Mouse (Mus musculus) cerebral cortex, adult 2 months (tissue): ENCODE measurements around the gene Gm11541.

ENCODE experiments used
- WGBS: fragments of 180-500 bp; shearing (Covaris S2); methylation state at CpG from one replicate; pipeline ENCODE4 v1.1.7; 2018; 5-methylcytosine and 5-hydroxymethylcytosine counted together

Gene Gm11541

DNA sequence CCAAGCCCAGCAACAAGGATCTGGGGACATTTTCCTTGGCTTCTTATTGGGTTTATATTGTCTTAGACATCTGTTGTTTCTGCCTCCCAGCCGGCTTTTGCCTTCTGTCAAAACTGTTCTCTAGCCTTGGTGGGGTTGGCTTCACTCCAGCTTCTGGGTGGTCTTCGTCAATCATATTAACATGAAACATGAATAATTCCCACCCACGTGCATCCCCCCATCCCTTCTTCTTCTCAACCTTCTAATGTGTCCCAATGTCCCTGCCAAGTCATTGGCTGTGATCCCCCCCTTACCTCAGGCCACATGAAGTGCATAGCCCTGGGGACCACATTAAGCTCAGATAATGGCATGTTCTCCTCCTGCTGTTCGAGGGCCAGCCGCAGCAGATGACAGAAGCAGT is at the start of gene Gm11541:
TSS of gene Gm11541 (minus strand) at position 28 of the 400 bp plus-strand sequence.
- WGBS = 55% methylated on average over 5 of the region's 5 CpGs

DNA sequence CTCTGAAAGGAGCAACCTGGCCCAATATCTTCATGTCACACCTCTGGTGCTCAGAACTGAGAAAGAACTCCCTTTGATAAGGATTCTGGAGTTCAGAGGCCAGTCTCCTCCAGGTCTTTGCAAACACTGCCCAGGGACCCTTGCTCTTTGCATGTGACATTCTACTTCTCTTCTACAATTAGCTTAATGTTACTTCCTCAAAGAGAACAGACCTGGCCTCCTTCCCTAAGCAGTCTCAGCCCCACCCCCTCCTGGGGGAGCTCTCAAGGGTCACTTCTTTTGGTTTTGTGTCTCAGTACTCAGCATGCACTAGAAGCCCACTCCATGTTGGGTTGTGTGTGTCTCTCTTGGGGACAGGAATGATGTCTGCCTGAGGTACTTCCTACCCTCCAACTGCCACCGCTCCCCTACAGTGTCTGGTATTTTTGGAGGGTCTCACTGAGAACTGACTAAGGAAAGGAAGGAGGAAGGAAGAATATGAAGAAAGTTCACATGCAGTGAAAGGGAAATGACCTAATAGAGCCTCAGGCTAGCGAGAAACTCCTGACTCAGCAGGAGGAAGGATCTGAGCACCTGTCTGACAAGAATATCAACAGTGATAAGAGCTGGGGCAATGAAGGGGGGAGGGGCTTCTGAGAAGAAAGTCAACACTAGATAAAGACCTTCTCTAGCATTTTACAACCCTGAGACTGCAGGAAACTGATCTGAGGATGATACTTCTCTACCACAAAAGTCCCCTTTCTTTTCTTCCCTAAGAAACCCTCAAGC is 48.8 kb upstream of the Gm11541 start:
- 74% methylated on average over 2 of the region's 2 CpGs for WGBS

DNA sequence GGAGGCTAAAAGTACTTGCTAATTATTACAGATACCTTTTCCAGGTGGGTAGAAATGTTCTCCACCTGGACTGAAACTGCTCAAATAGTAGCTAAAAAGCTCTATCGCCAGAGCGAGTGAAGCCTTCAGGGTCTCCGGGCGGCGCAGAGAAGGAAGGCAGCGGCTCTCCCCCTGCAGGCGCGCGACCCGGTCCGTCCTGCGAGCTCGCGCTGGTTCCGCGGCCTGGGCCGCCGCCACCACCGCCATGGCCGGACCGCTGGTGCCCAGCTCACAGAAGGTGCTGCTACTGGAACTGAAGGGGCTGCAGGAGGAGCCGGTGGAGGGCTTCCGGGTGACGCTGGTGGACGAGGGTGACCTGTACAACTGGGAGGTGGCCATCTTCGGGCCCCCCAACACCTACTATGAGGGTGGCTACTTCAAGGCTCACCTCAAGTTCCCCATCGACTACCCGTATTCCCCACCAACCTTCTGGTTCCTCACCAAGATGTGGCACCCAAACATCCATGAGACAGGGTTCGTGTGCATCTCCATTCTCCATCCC is 37.5 kb upstream of the Gm11541 start, which contains the start of gene Cdc34b:
TSS of gene Cdc34b (plus strand) at position 51 of the 541 bp plus-strand sequence.
- WGBS = 79% methylated on average over 29 of the region's 29 CpGs

DNA sequence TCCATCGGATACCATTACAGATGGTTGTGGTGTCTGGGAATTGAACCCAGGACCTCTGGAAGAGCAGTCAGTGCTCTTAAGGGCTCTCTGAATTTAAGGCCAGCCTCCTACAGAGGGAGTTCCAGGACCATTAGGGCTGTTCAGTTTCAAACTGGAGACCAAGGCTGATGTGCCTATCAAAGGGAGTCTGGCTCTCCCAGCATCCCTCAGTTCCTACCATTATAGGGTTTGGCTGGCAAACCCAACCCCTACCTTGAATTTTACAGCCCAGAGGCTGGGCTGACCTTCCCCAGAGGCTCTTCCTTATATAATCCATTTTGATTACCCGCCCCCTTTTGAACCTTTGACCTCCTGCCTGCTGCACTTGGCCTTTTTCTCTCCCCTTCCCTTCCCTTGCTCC is 31.4 kb upstream of the Gm11541 start:
- WGBS = 82% methylated on average over 2 of the region's 2 CpGs

DNA sequence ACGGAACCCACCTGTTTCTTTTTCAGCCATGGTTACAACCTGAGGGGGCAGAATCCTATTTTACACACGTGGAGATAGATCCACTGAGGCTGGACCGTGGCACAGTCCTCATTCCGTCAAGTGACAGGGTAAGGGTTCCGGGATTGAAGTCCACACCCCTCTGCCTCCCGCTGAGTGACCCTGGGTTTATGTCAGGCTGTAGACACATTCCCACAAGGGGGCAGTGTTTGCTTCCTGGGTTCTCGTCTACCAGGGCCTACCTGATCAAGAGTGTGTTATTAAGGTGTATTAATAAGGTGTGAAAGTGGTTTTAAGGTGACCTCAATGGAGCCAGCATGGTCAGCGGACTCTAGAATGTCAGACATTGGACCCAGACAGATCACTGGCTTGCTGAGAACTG is 28.5 kb upstream of the Gm11541 start:
- WGBS = 56% methylated on average over 8 of the region's 8 CpGs

DNA sequence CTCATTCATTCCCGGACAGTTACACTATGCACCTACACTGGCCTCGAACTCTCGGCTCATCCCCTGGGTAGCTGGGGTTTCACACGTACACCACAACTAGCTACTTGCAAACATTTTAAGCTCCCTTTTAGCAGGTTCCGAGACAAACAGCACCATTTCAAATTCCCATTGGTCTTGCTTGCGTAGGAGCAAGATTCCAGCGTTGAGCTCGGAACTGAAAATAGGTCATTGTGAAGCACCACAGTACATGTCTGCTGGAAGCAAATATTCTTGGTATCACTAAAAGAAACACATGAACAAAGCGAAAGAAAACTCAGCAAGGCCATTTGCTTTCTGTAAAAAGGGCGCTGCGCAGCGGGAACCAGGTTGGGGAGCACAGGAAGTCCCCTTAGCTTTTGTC is 26.9 kb upstream of the Gm11541 start:
- WGBS = 74% methylated on average over 12 of the region's 12 CpGs

DNA sequence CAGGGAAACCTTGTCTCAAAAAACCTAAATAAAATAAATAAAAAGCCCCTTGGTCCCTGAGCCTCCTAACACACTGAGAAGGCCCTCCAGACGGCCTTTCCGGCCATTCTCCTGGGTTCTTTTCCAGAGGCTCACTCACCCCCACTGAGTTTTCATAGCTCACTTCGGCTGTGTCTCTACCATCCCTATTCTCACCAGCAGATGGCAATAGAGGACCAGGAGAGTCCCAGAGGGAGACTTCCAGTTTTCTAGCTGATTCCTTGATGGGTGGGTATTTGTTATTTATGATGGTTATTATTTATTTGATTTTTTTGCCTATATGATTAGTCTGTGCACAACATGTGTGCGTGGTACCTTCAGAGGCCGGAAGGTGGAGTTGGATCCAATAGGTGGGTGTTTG is 26.0 kb upstream of the Gm11541 start:
- WGBS = 25% methylated on average over 5 of the region's 5 CpGs

DNA sequence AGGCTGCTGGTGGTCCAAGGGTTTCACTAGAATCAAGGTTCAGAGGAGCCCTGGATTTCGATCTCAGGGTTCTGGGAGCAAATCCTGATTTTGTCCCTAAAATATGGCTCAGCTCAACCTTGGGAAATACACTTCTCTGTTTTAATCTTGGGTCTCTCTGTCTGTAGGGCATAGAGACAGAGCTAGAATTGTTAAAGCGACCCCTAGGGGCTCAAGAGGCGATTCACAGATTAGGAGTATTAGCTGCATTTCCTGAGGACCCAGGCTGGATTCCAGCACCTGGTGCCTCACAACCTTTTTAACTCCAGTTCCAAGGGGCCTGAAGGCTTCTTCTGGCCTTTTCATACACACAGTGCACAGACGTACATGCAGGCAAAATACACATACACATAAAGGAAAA is 25.3 kb upstream of the Gm11541 start:
- WGBS = 52% methylated on average over 4 of the region's 4 CpGs

DNA sequence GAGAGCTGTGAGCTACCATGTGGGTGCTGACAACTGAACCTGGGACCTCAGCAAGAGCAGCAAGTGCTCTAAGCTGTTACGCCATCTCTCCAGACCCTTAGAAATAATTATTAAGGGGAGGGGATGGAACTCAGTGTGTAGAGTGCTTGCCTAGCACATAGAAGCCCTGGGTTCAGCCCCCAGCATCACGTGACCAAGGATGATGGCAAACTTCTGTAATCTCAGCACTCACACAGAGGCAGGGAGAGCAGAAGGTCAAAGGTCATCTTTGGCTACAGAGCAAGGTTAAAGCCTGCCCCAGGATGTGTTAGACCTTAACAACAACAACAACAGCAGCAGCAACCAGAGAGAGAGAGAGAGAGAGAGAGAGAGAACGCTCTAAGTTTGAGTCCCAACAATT is 24.2 kb upstream of the Gm11541 start:
- 92% methylated on average over 3 of the region's 3 CpGs for WGBS

DNA sequence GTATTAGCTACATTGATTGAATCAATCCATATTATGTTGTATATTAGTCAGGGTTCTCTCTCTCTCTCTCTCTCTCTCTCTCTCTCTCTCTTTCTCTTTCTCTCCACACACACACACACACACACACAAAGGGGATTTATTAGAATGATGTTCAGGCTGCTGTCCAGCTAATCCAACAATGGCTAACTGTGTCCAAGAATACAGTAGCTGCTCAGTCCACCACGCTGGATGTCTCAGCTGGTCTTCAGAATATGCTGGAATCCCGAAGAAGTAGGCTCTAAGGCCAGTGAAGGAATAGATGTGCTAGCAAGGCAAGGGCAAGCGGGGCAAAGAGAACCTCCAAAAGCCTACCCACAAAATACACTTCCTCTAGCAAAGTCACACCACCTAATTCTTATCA is 23.0 kb upstream of the Gm11541 start:
- 73% methylated on average over 3 of the region's 3 CpGs for WGBS

DNA sequence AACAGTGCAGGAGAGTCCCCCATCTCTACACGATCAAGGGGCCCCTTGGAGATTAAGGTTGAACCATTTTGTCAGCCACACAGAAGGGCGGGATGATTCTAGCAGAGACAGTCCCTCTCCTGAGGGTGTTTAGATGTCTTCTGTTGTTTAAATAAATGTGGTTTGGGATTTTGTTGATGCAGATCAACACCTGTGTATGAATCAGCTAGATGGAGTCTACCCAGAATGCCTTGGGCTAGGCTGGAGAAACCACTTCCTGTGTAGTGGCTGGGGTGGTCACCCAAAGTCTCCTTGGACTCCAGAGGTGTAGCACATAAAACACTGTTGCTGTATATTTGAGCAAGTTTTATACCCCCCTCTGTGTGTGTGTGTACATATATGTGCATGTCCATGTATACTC is 14.9 kb upstream of the Gm11541 start:
- WGBS = 88% methylated on average over 2 of the region's 2 CpGs

DNA sequence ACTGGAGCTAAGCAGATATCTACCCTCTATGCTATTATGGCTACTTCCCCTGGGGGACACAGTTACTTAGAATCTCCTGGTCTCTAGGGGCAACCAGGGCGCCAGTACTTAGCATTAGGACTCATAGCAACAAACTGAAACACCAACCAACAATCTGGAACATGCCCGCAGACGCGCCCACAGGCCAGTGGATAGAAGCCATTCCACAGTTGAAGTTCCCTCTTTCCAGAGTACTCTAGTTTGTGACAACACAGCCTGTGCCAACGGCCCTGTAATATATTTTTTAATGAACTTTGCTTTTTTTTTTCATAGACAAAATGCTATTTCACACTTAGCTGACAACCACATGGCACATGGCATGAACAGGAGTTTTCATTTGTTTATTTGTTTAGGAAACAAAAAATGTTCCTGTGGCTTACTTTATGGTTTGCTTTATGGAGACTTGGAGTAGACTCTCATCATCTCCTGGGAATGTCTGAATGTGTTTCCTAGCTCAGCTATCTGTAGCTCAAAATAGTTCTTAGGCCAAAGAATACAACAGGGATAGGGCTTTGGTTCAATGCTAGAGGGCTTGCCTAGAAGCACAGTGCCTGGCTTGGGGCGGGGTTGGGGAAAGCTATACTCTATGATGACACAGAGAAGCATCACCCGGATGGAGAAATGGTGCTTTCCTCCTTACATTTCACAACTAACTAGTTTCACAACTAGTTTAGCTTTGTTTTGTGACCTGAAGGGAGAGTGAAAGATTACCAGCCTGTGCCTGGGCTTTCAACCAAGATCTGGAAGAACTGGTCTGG is 14.0 kb upstream of the Gm11541 start:
- 78% methylated on average over 7 of the region's 7 CpGs for WGBS

DNA sequence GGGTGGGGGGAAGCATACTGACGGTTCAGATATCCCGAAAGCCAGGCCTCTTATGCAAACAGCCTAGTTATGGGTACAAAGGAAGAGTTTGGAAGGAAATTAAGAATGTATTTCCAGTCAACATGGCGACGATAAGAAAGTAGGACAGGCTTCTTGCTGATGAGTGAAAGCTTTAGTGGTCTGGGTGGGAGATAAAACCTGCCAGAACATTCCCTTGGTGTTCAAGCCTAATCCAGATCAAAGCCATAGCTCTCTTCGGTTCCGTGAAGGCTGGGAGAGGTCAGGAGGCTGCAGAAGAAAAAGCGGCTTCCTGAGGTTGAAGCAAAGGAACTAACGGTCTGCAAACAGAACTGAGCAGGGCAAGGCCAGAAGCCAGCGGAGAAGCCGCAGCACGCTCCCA is 12.9 kb upstream of the Gm11541 start:
- 59% methylated on average over 11 of the region's 11 CpGs for WGBS

DNA sequence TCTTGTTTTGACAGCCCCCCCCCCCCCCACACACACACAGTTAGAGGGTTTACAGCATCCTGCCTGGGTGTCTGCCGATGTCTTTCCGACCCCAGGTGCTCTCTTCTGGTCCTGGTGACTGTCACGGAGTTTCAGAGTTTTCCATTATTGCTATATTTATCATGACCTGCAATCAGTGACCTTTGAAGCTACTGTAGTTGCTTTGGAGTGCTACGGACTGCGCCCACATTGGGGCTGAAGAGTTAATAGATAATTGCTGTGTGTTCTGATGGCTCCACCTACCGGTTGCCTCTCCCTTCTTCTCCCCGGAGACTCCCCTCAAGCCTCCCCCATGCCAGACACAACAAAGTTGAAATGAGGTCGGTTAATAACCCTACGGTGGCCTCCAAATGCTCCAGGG is 12.5 kb upstream of the Gm11541 start:
- 14% methylated on average over 9 of the region's 9 CpGs for WGBS

DNA sequence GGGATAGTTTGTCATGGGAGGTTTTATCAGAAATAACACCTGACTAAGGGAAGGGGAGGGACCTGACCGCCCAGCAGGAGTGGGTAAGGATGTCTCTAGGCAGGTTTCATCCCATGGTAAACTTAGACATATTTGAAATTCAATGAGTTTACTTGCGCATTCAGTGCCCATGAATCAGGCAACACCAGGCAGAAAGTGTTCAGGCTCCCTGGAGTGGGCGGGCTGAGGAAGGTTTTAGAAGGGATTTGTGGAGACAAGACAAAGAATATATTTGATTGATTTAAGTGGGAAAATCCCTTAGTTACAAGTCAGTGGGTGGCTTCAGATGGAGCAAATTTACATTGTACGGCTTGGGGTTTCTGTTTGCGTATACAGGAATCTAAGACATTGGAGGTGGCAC is 11.3 kb upstream of the Gm11541 start:
- 58% methylated on average over 5 of the region's 5 CpGs for WGBS

DNA sequence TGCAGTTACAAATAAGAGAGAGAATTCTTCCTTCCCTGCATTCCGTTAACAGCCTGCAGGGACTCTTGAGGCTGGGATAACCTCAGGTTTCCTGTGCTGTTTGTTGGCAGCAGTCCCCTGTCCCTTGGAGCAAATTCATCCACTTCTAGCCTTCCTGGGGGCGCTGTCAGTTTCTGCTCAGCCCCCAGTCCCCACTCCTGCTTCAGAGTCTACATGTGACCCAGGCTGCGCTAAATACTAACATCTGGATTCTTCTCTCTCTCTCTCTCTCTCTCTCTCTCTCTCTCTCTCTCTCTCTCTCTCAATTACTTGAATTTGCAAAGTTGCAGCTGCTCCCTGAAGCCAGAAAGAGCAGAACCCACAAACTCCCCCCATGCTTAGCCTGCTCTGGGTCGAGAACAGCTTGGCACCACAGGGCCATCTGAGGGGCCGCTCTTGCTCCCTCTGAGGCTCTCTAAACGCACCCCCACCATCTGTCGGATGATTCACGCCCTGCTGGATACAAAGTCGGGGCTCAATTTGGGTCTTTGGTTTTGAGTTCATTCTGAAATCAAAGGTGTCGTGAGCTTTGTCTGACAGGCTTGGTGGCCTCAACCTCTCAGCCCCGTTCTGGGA is 9.1 kb upstream of the Gm11541 start:
- WGBS = 59% methylated on average over 11 of the region's 11 CpGs

DNA sequence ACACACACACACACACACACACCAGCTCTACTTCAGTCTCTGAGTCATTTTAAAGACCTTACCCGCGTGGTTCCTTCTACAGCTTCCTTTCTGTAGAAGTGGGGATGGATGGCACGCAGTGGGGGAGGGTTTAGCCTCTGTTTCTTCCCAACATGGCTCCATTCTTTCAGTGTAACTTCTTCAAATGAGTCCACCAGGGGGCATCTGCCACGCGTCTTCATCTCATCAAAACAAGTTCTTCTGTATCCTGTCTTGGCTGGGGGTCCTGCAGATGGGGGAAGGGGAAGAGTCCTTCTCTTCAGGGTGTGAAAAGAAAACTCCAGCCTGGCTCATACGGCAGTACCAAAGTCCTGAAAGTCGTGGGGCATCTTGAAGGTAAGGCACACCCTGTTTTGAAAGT is 279 bp downstream of the Gm11541 start:
- 39% methylated on average over 7 of the region's 7 CpGs for WGBS

DNA sequence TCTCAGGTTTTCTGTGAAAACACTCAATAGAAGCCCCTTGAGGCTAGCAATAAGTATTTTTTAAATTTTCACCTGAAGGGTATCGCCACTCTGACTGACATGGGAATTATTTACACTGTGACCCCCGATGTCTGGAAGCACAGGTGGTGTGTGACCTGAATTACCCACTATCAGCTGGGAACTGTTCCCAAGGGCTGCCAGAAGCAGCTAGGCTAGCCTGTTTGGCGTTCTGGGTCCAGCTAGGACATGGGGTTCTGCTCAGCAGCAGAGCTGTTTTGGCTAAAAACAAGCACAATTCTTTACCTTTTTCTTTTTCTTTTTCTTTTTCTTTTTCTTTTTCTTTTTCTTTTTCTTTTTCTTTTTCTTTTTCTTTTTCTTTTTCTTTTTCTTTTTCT is 2.1 kb downstream of the Gm11541 start:
- 78% methylated on average over 3 of the region's 3 CpGs for WGBS

DNA sequence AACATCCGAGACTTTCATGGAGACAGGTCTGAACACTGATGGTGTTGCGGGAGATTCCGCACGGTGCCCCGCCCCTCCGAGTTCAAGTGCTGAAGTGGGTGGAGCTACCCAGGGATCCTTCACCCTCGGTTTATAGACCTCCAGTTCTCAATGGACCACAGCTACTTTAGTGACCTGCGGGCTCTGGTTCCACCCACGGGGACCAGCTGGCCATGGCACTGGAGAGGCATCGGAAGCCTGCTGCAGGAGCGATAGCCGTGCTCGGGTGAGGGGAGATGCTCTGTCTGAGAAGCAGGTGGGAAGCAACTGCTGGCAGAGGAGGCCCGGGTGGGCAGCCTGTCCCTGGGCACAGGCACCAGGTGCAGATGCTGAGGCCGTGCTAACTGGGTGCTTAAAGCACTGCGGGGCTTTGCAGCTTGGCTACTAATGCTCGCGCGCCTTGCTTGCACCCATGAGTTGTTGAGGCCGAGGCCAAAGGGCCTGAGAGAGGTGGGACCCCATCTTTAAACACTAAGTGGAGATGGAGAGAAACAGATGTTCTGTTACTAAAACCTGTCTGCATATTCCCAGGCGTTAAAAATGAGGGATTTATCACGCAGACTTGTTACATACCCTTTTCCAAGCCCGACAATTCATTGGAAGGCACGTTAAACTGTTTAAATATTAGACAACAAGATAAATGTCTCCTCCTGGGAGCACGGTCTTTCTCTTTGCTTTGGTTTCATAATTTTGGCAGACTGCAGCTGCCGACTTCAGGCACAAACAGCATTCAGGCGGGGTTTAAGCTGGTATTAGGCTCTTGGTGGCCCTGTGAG is 2.7 kb downstream of the Gm11541 start:
- 70% methylated on average over 27 of the region's 27 CpGs for WGBS

DNA sequence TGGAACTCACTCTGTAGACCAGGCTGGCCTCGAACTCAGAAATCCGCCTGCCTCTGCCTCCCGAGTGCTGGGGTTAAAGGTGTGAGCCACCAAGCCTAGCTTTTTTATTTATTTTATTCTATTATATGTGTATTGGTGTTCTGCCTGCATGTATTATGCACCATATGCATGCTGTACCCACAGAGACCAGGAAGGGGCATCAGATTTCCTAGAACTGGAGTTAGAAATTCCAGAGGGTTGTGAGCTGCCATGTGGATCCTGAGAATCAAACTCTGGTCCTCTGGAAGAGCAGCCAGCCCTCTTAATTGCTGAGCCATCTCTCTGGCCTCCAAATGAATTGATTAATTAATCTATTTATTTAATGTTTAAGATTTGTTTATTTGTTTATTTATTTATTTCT is 4.9 kb downstream of the Gm11541 start:
- WGBS = 95% methylated on average over 3 of the region's 3 CpGs

DNA sequence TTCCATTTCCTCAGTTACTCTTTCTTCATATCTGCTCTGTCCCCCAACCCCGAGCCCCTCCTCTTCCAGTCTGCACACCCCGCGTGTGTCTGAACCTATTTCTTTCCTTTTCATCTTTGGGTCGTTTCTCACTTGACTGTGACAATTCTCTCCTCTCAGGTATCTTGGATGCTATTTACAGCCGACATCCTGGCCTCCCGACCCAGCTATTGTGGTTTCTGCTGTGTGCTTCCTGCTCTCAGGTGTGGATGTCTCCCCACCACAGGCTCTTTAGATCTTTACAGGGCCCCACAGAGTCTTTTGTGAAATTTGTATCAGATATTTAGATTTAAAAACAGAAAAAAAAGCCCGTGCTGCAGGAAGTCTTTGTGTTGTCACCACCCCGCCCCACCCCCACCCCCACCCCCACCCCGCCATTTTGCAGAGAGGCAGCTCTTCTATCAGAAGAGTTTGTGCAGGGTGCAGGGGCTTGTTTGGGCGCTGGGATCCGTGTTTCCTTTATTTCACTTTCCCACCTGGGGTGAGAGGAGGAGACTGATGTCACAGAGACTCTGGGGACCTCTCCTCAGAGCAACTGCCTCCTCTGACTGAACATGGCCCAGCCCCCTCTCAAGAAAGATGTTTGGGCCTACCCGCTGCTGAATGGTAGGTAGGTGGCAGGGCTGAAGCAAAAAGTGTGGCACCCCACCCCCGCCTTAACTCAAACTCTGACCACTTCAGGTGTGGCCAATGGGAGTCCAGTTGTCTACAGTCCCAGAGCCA is 6.4 kb downstream of the Gm11541 start:
- 52% methylated on average over 13 of the region's 13 CpGs for WGBS
